Mouse (Mus musculus) heart, adult 2 months (tissue): ENCODE results near the gene Ahnak2.

Experiments used
- CTCF ChIP-seq: fragments of 200-600 bp; IDR thresholded peaks from 2 replicates; pipeline ENCODE4 v1.8.1; 2022; ENCODE audit warnings: antibody characterized with exemption, mild to moderate bottlenecking, moderate library complexity
- POLR2A ChIP-seq: fragments of 200-500 bp; IDR thresholded peaks from 2 replicates; pipeline ENCODE4 v1.6.1; 2011; ENCODE audit warnings: mild to moderate bottlenecking, low read depth, low read length, control low read depth; ENCODE audit not compliant: insufficient read depth

DNA sequence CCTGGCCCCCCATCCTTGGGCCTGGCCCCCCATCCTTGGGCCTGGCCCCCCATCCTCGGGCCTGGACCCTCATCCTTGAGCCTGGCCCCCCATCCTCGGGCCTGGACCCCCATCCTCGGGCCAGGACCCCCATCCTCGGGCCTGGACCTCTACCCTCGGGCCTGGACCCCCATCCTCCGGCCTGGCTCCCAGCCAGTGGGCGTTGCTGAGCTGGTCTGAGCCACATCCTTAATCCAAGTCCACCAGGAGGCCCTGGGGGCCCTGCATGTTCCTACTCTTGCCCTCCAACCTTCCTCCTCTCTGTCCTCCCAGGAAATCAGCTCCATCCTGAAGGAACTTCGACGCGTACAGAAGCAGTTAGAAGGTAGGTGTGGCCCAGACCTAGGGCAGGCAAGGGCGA is 58.2 kb downstream of the Ahnak2 start:
- TF ChIP-seq CTCF (no peak), POLR2A (no peak)
